Mouse (Mus musculus) liver, embryonic 15.5 days (tissue): ENCODE results near the gene Olfr150. TPM values are rescaled to one million over a fixed set of nuclear protein-coding genes. Genes with fewer than 3 reads are reported as not detected.
"Not testable (repeated sequence)": the region's sequence is repeated elsewhere in the genome, so short reads cannot be mapped to it uniquely, and the experiment has no call there.

Source experiments
- ATAC-seq: fragments of 200-750 bp; cut with Nextera tagmentation; 2 replicates; pipeline ENCODE4 v1.8.0; 2017; ENCODE audit warnings: moderate number of reproducible peaks, mild to moderate bottlenecking, moderate library complexity; ENCODE audit not compliant: insufficient read depth
- H3K27ac ChIP-seq: fragments of 300-500 bp; sonication (generic); replicated peaks from 2 replicates; pipeline ENCODE4 v1.5.1; 2015; ENCODE audit warnings: mild to moderate bottlenecking, inconsistent platforms
- H3K27me3 ChIP-seq: fragments of 300-500 bp; sonication (generic); 2 replicates; pipeline ENCODE4 v1.6.1; 2015; ENCODE audit warnings: mild to moderate bottlenecking, inconsistent platforms
- H3K36me3 ChIP-seq: fragments of 300-500 bp; sonication (generic); replicated peaks from 2 replicates; pipeline ENCODE4 v1.6.1; 2015; ENCODE audit warnings: moderate library complexity, mild to moderate bottlenecking, inconsistent platforms
- H3K4me1 ChIP-seq: fragments of 300-500 bp; sonication (generic); replicated peaks from 2 replicates; pipeline ENCODE4 v1.6.1; 2015; ENCODE audit warnings: inconsistent platforms
- H3K4me2 ChIP-seq: fragments of 300-500 bp; sonication (generic); 2 replicates; pipeline ENCODE4 v1.6.1; 2015; ENCODE audit warnings: moderate library complexity, mild to moderate bottlenecking, inconsistent platforms
- H3K4me3 ChIP-seq: fragments of 300-500 bp; sonication (generic); replicated peaks from 2 replicates; pipeline ENCODE4 v1.5.1; 2015; ENCODE audit warnings: mild to moderate bottlenecking, inconsistent platforms
- H3K9ac ChIP-seq: fragments of 300-500 bp; sonication (generic); 2 replicates; pipeline ENCODE4 v1.6.1; 2015; ENCODE audit warnings: moderate library complexity, mild to moderate bottlenecking, inconsistent platforms
- H3K9me3 ChIP-seq: fragments of 300-500 bp; sonication (generic); replicated peaks from 2 replicates; pipeline ENCODE4 v1.6.1; 2016; ENCODE audit warnings: inconsistent platforms
- WGBS: fragments of 180-500 bp; shearing (Covaris S2); methylation state at CpG from one replicate; pipeline ENCODE4 v1.1.7; 2015; ENCODE audit warnings: mixed read lengths; ENCODE audit not compliant: insufficient replicate concordance; 5-methylcytosine and 5-hydroxymethylcytosine counted together
- polyA plus RNA-seq: library from polyadenylated mRNA; unstranded; fragments of >200 nt; fragmentation: Nextera tagmentation; extraction: Ambion mirVana; gene quantifications from 2 replicates; pipeline ENCODE4 v1.2.1, GENCODE M21; 2015

Gene Olfr150
- polyA plus RNA-seq = not detected in 2 replicates

DNA sequence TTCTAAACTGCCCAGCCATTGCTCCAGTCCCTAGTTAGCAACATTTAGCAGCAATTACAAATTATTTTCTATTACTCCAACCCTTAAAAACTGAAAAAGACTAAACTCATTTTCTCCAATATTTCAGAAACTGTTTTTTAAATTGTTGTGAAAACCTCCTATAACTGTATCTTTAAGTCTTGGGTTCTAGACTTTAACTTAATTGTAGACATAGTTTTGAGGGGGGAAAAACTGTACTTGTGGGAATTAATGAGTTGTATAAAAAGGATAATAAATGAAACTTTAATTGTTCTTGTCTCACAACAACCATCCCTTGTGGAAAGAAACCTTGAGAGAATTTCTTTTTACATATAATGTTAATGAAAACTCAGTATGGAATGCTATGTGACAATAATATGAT is at the start of gene Olfr150:
Olfr150 (plus strand) TSS at position 301 of the 400 bp plus-strand sequence.
- Histone ChIP-seq H3K9me3 (no peaks in the 10 kb centered on the region), H3K4me3 (no peak within 1 kb of the TSS), H3K27me3 (no peaks in the 10 kb centered on the region), H3K36me3 (no peaks in the 10 kb centered on the region), H3K4me2 (no peak within 1 kb of the TSS), H3K9ac (no peak within 1 kb of the TSS), H3K4me1 (no peaks in the 10 kb centered on the region), H3K27ac (no peak within 1 kb of the TSS)
- no peak for ATAC-seq

DNA sequence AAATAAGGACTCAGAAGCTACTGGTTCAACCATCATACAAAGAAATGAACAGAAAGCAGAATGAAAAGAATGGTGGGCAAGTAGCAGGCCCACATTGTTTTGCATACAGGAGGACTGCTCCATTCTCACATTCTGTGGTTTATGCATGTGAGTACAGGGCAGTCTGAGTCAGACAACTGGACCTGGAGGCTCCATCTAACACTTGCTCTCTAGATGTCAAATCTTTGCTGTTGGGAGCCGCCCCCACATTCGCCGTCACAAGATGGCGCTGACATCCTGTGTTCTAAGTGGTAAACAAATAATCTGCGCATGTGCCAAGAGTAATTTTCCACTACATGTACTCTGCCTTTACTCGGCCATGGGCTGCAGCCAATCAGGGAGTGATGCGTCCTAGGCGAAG is 29.7 kb upstream of the Olfr150 start:
- WGBS = 77% methylated on average over 8 of the region's 8 CpGs

DNA sequence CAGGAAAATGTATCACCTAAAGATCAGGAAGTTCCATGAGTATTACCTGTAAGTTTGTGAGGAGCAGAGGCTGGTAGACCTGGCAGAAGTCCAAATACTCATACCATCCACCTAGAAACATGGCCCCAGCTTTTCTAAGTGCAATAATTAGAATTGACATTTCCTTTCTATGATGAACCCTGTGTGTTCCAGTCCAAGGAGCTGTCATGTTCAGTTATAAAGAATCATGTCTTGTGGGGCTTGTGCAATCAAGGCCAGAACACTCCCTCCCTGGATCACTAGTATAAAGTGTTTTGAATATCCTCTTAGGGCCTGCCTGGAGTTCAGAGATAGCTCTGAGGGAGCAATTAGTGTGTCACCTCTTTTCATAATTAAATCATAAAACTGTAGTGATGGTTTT is 23.8 kb upstream of the Olfr150 start, which contains the start of gene Olfr149:
Olfr149 (minus strand) TSS at position 101 of the 400 bp plus-strand sequence.
- Histone ChIP-seq H3K4me2 (no peak within 1 kb of the TSS), H3K36me3 (no peaks in the 10 kb centered on the region), H3K9ac (no peak within 1 kb of the TSS), H3K4me1 (no peaks in the 10 kb centered on the region), H3K9me3 (no peaks in the 10 kb centered on the region), H3K4me3 (no peak within 1 kb of the TSS), H3K27ac (no peak within 1 kb of the TSS), H3K27me3 (no peaks in the 10 kb centered on the region)
- ATAC-seq = no peak

More for the DNA sequence above, 29.7 kb upstream of the Olfr150 start:
- H3K4me3 ChIP-seq, H3K36me3 ChIP-seq, H3K27ac ChIP-seq, ATAC-seq, H3K9ac ChIP-seq, H3K4me1 ChIP-seq, H3K4me2 ChIP-seq, H3K27me3 ChIP-seq, H3K9me3 ChIP-seq: not testable (repeated sequence)

DNA sequence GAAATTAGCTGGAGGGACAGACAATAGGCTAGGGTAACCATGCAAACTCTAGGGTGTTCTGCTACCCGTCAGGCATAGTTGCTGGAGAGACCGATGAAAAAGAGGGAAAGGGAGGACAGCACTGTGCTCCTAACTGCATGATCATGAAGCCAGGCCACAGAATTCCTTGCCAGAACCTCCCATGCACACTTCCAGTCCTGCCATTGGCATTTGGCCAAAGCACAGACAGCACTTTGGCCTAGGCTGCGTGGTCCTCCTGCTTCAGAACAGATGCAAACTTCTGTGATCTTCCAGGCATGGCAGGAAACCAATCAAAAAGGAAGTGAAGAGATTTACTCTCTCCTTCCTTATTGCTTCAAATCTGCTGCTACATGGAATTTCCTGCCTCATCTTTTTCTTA is 21.8 kb upstream of the Olfr150 start:
- no peaks in the 10 kb centered on the region for H3K36me3 ChIP-seq
- no peak overlapping the region for H3K27ac ChIP-seq
- no peaks in the 10 kb centered on the region for H3K9me3 ChIP-seq
- H3K4me3 ChIP-seq = no peak overlapping the region
- H3K4me1 ChIP-seq = no peaks in the 10 kb centered on the region
- H3K27me3 ChIP-seq = no peaks in the 10 kb centered on the region
- no peak for ATAC-seq
- no peak overlapping the region for H3K9ac ChIP-seq
- H3K4me2 ChIP-seq = no peak overlapping the region
- 50% methylated on average over 3 of the region's 3 CpGs for WGBS

DNA sequence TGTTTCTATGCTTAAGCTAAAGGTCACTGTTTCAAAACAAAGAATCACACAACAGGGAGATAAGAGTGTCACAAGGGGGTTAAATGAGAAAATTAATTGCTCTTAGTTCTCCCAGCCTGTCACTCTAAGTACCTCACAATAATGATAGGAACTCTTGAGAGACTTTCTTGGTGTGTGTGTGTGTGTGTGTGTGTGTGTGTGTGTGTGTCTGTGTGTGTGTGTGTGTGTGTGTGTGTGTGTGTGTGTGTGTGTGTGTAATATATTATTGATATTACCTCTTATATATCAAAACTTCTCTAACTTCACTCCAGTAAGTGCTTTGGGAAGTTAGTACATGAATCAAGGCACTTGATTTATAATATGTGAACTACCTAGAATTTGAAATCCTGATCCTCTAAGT is 19.7 kb upstream of the Olfr150 start, which contains the start of gene Olfr965:
Olfr965 (plus strand) TSS at position 301 of the 400 bp plus-strand sequence.
- no peaks in the 10 kb centered on the region for H3K36me3 ChIP-seq
- H3K27me3 ChIP-seq = no peaks in the 10 kb centered on the region
- no peak within 1 kb of the TSS for H3K9ac ChIP-seq
- no peak within 1 kb of the TSS for H3K4me2 ChIP-seq
- H3K4me3 ChIP-seq = no peak within 1 kb of the TSS
- no peak within 1 kb of the TSS for H3K27ac ChIP-seq
- no peak for ATAC-seq
- no peaks in the 10 kb centered on the region for H3K4me1 ChIP-seq
- H3K9me3 ChIP-seq = no peaks in the 10 kb centered on the region

DNA sequence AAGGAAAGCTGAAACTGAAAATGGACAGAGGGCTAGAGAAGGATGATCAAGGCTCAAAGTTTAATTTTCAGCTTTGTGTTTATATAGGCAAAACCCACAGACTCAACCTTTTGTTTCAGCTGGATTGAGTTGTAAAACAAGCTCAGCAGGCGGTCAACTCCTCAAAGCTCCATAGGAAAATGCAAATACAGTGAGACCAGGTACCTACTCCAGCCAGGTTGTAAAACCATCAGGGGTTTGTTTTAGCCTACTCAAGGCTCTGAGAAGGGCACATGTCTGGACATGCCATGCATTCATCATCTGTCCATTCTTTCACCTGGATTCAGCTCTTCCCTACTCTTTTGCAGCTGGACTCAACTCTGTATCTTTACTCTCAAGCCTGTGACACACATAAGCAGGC is 10.0 kb downstream of the Olfr150 start:
- Histone ChIP-seq H3K9me3 (no peaks in the 10 kb centered on the region), H3K4me3 (no peak overlapping the region), H3K27me3 (no peaks in the 10 kb centered on the region), H3K36me3 (no peaks in the 10 kb centered on the region), H3K4me2 (no peak overlapping the region), H3K9ac (no peak overlapping the region), H3K4me1 (no peaks in the 10 kb centered on the region), H3K27ac (no peak overlapping the region)
- ATAC-seq = no peak
- 59% methylated on average over 1 of the region's 1 CpGs for WGBS

DNA sequence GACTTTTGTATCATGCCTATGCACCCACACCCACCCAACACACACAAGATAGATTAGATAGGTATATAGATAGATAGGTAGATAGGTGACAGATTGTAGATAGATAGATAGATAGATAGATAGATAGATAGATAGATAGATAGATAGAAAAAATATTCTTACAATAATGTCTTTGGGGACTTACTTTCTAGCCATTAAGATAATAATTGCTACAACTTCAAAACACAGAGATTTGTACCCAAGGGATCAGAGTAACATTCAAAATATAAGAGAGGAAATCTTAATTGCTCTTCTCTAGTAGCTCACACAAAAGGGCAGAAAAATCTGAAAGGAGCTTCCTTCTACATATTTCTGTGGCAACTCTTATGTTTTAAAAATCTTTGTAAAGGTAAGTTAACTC is 15.2 kb downstream of the Olfr150 start, which contains the start of gene Olfr967:
Olfr967 (plus strand) TSS at position 301 of the 400 bp plus-strand sequence.
- Histone ChIP-seq H3K4me2 (no peak within 1 kb of the TSS), H3K9ac (no peak within 1 kb of the TSS), H3K36me3 (no peaks in the 10 kb centered on the region), H3K4me1 (no peaks in the 10 kb centered on the region), H3K27me3 (no peaks in the 10 kb centered on the region), H3K27ac (no peak within 1 kb of the TSS), H3K9me3 (no peaks in the 10 kb centered on the region), H3K4me3 (no peak within 1 kb of the TSS)
- no peak for ATAC-seq

DNA sequence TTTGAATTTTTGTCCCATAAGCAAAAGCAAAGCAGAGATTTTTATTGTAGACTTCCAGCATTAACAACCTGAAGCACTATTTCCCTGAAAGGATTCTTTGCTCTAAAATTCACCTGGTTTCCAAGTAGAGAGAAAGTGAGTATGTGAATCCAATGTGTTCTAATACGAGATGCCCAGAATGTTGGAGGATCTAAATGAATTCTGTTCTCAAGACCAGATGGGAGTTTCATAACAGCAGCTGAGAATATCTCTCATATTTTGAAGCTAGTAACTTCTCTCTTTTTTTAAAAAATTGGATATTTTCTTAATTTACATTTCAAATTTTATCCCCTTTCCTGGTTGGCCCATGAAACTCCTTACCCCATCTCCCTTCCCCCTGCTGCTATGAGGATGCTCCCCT is 15.7 kb downstream of the Olfr150 start:
- no peak overlapping the region for H3K4me3 ChIP-seq
- no peak overlapping the region for H3K4me2 ChIP-seq
- H3K27ac ChIP-seq = no peak overlapping the region
- H3K27me3 ChIP-seq = no peaks in the 10 kb centered on the region
- WGBS = 77% methylated on average over 1 of the region's 1 CpGs
- no peaks in the 10 kb centered on the region for H3K36me3 ChIP-seq
- H3K9me3 ChIP-seq = no peaks in the 10 kb centered on the region
- no peak overlapping the region for H3K9ac ChIP-seq
- no peaks in the 10 kb centered on the region for H3K4me1 ChIP-seq
- no peak for ATAC-seq

DNA sequence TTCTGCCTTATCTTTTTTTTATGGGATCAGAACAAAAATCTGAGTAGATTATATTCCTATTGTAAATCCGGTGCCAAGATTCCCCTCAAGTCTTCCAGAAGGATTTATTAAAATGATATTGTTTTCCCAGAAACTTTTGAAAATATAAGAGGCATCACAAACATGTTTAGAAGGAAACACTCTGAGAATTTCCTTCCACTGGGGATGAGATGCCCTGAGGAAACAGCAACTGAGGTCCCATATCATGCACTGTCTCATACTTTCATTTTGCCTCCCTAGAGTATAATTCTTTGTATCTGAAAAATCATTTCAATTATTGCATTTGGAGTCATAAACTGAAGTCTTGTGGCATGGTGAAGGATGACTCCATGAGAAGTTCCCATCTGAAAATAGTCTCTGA is 52.4 kb downstream of the Olfr150 start, which contains the start of gene Olfr968:
Olfr968 (minus strand) TSS at position 101 of the 400 bp plus-strand sequence.
- Histone ChIP-seq H3K9ac (no peak within 1 kb of the TSS), H3K27ac (no peak within 1 kb of the TSS), H3K27me3 (no peaks in the 10 kb centered on the region), H3K36me3 (no peaks in the 10 kb centered on the region), H3K9me3 (no peaks in the 10 kb centered on the region), H3K4me2 (no peak within 1 kb of the TSS), H3K4me1 (no peaks in the 10 kb centered on the region), H3K4me3 (no peak within 1 kb of the TSS)
- ATAC-seq = no peak
- WGBS = 53% methylated on average over 1 of the region's 1 CpGs

Other genes starting within 250 kb of the Olfr150 start
- gene Olfr44, start 237.0 kb upstream of the Olfr150 start, polyA plus RNA-seq = not detected in 2 replicates
- gene Olfr957, start 215.2 kb upstream of the Olfr150 start, polyA plus RNA-seq = not detected in 2 replicates
- gene Olfr958, start 176.9 kb upstream of the Olfr150 start, polyA plus RNA-seq = not detected in 2 replicates
- not detected in 2 replicates for gene Olfr959, start 155.4 kb upstream of the Olfr150 start, polyA plus RNA-seq
- gene AW551984, start 126.6 kb upstream of the Olfr150 start, polyA plus RNA-seq = 3.2 and 4.6 TPM in 2 replicates
- not detected in 2 replicates for gene Olfr148, start 120.3 kb upstream of the Olfr150 start, polyA plus RNA-seq
- gene Olfr960, start 109.6 kb upstream of the Olfr150 start, polyA plus RNA-seq = not detected in 2 replicates
- gene Olfr961, start 85.9 kb upstream of the Olfr150 start, polyA plus RNA-seq = not detected in 2 replicates
- gene Olfr963, start 63.8 kb upstream of the Olfr150 start, polyA plus RNA-seq = not detected in 2 replicates
- gene Olfr149, start 23.9 kb upstream of the Olfr150 start, polyA plus RNA-seq = not detected in 2 replicates
- gene Olfr965, start 19.6 kb upstream of the Olfr150 start, polyA plus RNA-seq = not detected in 2 replicates
- not detected in 2 replicates for gene Olfr967, start 15.3 kb downstream of the Olfr150 start, polyA plus RNA-seq
- not detected in 2 replicates for gene Olfr968, start 52.3 kb downstream of the Olfr150 start, polyA plus RNA-seq
- gene Olfr969, start 60.0 kb downstream of the Olfr150 start, polyA plus RNA-seq = not detected in 2 replicates
- gene Olfr970, start 77.9 kb downstream of the Olfr150 start, polyA plus RNA-seq = not detected in 2 replicates
- gene Olfr971, start 105.9 kb downstream of the Olfr150 start, polyA plus RNA-seq = not detected in 2 replicates
- gene Olfr972, start 135.4 kb downstream of the Olfr150 start, polyA plus RNA-seq = not detected in 2 replicates
- not detected in 2 replicates for gene Olfr229, start 176.4 kb downstream of the Olfr150 start, polyA plus RNA-seq
- not detected in 2 replicates for gene Olfr974, start 206.5 kb downstream of the Olfr150 start, polyA plus RNA-seq
- not detected in 2 replicates for gene Olfr975, start 221.1 kb downstream of the Olfr150 start, polyA plus RNA-seq
- gene Olfr976, start 230.2 kb downstream of the Olfr150 start, polyA plus RNA-seq = not detected in 2 replicates